Mouse (Mus musculus) layer of hippocampus, adult 6 months (tissue): ENCODE results near the gene Gpr6. TPM values are rescaled to one million over a fixed set of nuclear protein-coding genes. Genes with fewer than 3 reads are reported as not detected.

Experiments
- long read RNA-seq, 2 experiments: library from polyadenylated mRNA; unstranded; transcript quantifications; one replicate each; pipeline ENCODE4 v2.0.0; 2019 to 2020
- polyA plus RNA-seq: library from polyadenylated mRNA; unstranded; fragments of <200 nt; fragmentation: Nextera tagmentation; gene quantifications from 2 replicates; pipeline ENCODE4 v1.2.3, GENCODE M21; 2021

The Gpr6 gene
- 2.1 and 3.7 TPM in 2 replicates for polyA plus RNA-seq
- long read RNA-seq, experiment 1, partial matches to known transcripts = 0 of 1 reads
- long read RNA-seq, experiment 1, other reads (novel, unspliced or antisense) = 0 of 1 reads
- long read RNA-seq, experiment 2, transcript Gpr6-201 (2 exons, 1,786 nt) = major isoform, 5 of 5 reads
- long read RNA-seq, experiment 2, partial matches to known transcripts = 0 of 5 reads
- long read RNA-seq, experiment 2, other reads (novel, unspliced or antisense) = 0 of 5 reads

GRCm38 (mm10) chr10:41072116-41072515, at the start of gene Gpr6:
Gpr6 (minus strand) TSS chr10:41072285.

Other genes starting within 250 kb of the Gpr6 start
- gene Cdc40, start 189.0 kb downstream of the Gpr6 start, polyA plus RNA-seq = 29.7 and 32.5 TPM in 2 replicates
- gene Wasf1, start 188.8 kb downstream of the Gpr6 start, polyA plus RNA-seq = 104 and 118 TPM in 2 replicates
- 29.7 and 33.4 TPM in 2 replicates for gene Fig4, start 231.0 kb upstream of the Gpr6 start, polyA plus RNA-seq
- gene Ak9, start 231.7 kb upstream of the Gpr6 start, polyA plus RNA-seq = 0.10 and 0.15 TPM in 2 replicates